Mouse (Mus musculus): ENCODE results near the gene Lrrc39.

DNA sequence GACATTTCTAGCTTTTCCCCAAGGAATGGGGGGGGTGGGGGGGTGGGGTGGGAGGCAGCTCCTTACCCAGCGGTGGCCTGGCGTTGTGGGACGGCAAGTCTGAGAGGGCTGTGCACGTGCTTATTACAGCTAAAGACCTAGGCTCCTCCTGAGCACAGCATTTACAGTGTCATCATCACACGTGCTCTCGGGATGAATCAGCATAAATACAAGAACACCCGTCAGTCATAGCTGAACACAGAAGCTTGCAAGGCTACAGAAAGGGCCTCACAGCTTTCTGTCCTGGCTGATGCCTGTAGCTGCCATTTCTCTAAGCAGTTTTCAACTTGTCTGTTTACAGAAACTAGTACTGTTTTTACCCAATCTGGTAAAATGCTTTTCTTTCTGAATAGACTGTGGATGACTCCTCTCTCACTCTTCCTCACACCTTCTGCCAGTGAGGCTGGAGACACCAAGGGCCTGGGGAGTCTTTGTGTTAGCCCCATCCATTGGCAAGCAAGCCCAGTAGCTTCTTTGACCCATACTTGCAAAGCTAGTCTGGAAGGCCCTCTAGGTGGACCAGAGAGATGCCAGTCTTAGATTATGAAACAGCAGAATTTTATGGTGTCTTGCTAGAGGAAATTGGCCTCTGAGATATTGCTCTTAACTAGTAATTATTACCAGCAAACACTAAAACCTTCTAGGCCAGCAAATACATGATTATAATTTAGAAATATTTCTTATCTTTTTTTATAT lies 58.0 kb downstream of the Lrrc39 start:
- TF ChIP-seq CTCF (IDR thresholded peaks at IDR 0.05; ENCODE audit: borderline replicate concordance, extremely low read depth, insufficient read depth, insufficient read length): no peak
- TF ChIP-seq POLR2A (IDR thresholded peaks at IDR 0.05; ENCODE audit: borderline replicate concordance, extremely low read depth, insufficient read depth, insufficient read length, poor library complexity, severe bottlenecking): no peak

Measured in brain, embryonic 14.5 days (tissue).